Mouse (Mus musculus): ENCODE measurements around the gene Kirrel3. TPM values are rescaled to one million over a fixed set of nuclear protein-coding genes. Genes with fewer than 3 reads are reported as not detected.

The Kirrel3 gene
- total RNA-seq, 2 experiments from 2014 or later: 59.8 to 65.9 TPM

DNA sequence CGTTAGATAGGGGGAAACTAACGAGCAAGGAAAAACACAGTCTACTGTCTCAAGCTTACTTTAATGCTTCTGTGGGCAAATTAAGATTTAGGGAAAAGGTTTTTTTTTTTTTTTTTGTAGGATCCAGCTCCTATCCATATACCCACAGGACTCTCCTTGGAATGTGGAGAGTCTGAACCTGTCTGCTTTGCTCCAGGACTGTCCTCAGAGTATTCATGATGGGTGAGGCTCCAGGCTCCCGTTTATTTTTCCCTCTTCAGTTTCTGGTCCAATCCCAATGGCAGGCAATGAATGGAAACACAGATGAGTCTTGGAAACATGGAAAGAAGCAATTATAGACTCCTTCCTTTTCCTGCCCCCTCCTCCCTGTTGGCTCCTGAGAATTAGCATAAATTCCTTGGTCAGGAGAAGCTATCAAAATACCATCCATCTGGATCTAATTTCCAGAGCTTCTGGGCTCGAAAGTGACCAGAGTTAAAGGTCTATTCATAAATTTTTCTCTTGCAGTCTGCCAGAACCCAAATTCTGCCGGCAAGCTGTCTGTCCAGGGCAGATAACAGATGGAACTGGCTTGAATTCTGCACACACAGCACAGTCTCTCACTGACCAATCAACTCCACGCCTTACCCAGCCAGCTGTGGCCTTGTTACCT, 312.1 kb downstream of the Kirrel3 start:
- DNase-seq: no peak
- intact Hi-C loops (cut with DNase I): no loop called here

DNA sequence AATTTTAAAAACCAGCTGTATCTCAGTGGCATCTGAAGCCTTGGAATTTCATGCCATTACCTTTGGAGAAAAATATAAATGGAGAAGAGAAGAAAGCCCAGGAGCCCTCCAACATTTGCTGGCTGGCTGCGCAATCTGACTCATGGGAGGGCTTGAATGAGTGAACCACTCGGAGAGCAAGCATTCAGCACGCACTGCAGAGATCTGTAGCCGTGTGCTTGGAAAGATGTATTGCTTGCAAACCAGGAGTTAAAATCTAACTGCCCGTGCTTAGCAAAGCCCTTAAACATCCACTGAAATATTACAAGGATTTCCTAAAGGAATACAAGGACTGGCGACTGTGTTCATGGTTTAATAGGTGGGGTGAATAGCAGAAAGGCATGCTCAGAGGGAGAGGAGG, 316.0 kb downstream of the Kirrel3 start:
- intact Hi-C loops (cut with DNase I): no loop called here
- no peak for DNase-seq

DNA sequence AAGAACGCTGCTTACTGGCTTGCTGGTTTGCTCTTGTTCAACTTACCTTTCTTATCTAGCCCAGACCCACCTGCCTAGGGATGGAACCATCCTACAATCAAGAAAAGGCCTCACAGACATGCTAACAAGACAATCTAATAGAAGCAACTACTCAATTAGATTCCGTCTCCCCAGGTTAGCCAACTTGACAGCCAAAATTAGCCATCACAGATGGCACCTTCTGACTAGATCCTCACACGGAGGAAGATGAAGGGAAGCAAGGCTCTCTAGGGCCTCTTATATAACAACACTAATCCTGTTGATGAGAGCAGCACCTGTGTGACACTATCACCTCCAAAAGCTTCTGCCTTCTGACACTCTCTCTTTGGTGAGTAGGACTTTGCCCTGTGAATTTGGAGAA, 321.2 kb downstream of the Kirrel3 start:
- no peak for DNase-seq
- intact Hi-C loops (cut with DNase I): no loop called here

DNA sequence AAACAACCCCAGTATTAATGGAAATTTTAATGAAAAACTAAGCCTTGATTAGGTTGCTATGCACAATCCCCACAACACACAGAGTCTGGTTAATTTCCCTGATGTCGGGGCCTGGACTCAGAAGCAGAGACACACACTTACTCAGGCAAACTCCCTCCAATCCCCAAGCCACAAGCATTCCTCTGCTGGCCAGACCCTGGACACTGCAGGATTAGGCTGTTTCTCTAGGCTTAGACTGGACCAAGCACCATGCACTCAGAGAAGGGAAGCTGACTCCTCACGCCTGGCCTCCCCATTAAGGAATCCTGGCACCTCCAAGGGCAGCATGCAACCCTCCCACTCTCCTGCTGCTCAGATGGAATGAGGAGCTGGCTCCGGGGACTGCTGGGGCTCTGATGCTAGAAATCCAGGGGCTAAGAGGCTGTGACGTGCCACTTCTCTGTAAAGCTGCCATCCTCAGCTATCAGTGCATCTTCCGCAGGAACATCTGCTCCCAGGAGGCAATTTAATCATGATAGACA, 324.4 kb downstream of the Kirrel3 start:
- intact Hi-C loops (cut with DNase I): no loop called here
- DNase-seq: peak; percentile 8

DNA sequence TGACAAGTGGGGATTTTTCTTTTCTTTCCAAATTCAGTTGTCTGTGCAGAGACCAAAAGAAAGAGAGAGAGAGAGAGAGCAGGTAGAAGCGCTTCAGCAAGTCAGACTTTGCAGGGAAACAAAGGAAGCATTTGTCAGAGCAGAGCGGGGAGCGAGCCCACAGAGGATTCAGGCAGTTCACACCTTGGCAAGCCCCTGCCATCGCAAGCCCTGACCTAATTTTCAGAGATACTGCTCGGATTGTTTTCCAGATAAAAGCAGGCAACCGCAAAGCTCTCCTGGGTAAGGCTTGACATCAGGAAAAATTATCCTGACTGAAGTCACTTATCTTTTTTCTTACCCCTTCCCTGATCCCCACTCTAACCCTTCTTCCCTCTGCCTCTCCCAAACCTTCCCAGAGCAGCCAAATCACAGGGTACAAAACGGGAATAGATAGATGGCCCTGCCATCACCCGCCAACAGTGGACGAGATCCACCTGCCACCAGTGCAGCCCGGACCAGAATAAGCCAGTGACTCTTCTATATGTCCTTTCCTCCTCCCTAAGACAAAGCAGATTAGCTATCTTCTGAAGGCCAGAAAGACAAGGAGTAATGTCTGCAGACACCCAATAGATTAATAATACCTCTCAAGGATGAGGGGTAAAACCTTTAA, 332.8 kb downstream of the Kirrel3 start:
- intact Hi-C loops (cut with DNase I): no loop called here
- DNase-seq: no peak

DNA sequence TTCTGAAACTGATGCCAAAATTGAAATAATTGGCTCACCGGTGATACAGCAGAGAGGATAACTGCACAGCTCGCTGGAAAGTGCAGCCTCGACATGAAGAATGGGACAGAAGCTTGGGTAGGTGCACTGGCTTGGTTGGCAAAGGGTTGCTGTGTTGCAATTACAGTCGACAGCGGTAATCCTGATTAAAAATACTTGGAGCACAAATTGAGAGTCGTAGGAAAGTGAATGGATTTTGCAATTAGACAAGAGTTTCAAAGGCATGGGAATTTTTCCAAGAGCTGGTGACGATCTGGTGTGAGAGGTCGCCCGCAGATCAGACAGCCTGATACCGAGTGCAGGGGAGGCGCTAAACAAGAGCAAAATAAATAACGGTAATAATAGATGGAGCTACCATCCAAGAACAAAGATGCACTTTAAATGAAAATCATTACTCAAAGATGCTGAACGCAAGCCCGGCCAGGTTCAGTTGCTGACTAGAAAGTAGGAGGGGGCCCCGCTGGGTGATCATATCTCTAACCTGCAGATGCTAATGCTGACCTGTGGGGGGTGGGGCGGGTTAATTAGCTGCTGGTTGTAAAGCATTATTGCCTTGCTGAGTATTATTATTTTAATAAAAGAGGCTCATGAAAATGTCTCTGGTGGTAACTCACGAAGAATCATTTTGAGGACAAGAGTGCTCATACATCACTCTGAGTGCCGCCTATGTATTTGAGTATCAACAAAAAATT, 338.8 kb downstream of the Kirrel3 start:
- intact Hi-C loops (cut with DNase I): no loop called here
- DNase-seq: no peak

DNA sequence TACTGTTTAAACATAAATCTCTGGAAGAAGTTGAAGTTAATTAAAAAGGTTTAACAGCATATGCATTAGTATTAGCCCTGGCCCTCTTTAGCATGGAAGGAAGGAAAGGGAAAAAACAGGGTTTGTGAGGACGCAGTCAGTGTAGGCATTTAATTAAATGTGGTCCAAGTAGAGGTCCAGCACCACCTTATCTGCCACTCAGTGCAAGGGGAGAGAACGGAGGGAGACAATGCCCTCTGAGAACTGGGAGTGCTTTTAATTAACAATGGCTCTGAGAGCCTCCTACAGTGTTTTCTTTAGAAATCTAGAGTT, 339.4 kb downstream of the Kirrel3 start:
- DNase-seq: no peak
- intact Hi-C loops (cut with DNase I): no loop called here

DNA sequence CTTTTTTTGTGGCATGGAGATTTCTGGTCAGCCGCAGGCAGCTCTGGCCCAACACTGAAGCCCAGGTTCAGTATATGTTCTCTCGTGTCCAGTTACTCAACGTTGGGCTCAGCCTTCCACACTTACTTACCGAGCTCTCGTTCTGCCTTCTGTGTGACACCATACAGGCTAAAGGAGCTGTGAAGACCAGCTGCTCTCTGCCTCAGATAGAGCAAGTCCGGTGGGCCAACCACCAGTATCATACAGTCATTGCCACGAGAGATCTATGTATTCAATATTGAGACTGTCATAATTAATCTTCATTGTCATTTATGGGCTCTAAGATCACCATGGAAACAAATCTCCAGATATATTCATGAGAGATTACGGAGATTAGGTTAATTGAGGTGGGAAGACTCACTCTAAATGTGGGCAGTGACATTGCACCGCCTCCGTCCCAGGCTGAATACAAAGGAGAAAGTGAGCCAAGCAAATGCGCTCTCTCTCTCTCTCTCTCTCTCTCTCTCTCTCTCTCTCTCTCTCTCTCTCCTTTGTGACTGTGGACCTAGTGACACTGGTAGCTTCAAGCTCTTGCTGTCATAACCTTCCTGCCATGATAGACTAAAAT, 339.8 kb downstream of the Kirrel3 start:
- DNase-seq: no peak
- intact Hi-C loops (cut with DNase I): no loop called here

DNA sequence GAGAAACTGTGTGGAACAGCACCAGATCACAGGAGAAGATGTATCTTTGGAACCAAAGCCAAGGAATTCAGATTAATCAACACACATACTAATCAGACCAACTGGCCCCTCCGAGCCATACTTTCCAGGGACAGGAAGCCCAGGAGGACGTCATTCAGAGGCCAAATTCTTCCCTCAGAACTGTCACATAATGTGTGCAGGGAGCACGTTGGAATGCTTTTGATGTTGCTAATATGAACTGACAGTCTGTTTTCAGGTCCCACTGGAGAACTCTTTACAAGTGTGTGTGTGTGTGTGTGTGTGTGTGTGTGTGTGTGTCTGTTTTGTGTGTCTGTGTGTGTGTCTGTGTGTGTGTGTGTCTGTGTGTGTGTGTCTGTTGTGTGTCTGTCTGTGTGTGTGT, 345.0 kb downstream of the Kirrel3 start:
- DNase-seq: no peak
- intact Hi-C loops (cut with DNase I): no loop called here

DNA sequence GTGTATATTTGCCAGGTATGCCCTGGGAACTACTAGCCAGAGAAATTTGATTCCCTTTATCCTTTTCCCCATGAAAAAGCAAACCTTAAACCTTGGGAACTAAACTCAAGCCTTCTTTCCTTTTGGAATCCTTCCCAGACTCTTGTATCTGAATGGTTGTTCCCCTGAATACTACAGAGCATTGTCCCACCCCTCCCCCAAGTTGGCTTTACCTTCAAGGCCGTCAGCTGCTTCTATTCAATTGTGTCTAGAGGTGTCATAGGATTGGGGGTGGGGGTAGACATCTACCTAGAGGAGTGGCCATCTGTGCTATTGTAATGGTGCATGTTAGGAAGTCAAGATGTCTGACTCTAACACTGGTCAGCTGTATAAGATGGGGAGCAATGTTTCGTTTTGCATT, 351.1 kb downstream of the Kirrel3 start:
- intact Hi-C loops (cut with DNase I): no loop called here
- DNase-seq: peak; percentile 40

DNA sequence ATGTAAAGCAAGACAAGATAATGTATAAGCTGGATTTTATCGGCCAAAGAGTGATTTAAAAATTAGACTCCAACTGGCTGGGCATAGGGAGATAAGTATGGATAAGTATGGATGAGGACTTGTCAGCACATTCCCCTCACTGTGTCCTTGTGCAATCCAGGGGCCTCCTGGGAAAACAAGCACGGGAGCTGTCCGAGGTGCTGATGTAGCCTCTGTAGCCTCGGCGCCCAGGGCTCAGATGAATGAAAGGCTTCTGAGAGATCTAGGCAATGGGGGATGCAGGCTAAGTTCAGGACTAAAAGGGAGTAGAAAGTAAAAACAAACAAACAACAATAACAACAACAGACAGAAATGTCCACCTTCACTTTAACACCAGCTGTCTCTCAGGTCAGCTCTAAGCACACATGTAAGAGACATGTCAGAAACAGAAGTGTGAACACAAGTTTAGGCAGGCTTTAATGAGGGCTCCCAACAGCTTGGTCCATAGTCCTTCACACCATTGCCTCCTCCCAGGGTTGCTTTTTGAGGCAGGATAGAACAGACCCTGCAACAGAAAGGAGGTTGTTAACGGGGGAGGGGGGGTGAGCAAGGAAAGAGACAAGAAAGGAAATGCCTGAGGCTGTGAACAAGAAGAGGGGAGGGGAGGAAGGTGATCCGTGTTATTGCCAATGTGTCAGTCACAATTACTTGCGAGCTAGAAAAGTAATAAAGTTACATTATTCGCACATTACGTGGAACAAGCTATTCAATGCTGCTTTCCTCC, 352.2 kb downstream of the Kirrel3 start:
- intact Hi-C loops (cut with DNase I): no loop called here
- DNase-seq: no peak

DNA sequence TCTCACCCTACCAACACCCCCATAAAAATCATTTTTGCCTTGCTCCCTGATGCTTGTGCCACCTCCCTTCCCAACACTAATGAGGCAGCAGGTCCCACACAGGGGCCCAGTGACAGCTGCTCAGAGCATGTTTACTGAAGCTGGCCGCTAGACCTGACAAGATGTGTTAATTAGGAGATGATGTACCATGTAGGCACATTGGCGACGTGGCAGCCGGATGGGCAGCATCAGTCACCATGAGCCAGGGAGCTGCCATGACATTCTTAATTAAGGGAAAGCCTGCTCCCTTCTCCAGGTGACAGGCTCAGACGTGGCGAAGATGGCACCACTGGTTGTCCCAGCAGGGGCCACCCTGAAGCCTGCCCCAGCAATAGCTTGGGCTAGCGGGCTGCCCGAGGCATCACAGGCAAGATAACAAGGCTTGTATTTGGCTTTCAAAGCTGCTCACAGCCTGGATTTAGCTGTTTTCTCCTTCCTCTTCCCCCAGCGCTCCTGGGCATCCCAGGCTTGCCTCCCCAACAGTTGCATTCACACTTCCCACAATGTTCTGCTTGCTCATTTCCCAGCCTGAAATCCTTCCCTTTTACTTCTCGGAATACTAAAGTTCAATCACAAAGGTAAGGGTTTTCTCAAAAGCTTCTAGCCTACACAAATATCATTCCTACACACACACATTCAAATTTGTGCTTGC, 357.7 kb downstream of the Kirrel3 start:
- intact Hi-C loops (cut with DNase I): no loop called here

DNA sequence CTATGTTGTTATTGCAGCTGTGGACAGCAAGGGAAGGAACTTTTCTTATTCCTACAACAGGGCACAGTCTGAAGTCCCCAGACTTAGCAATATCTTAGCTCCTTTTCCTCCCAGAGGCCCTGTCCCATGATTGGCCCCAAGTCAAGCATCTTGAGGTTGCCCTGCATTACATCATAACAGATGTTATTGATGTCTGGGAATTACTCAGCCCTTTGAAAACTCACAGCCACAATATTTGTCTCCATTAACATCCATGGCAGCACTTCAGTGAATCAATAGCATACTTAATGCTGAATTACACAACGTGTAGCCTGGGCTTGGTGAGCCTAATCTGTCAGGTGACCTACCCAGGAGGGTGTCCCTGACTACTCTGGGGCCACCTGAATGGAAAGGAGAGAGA, 360.7 kb downstream of the Kirrel3 start:
- no peak for DNase-seq
- intact Hi-C loops (cut with DNase I): no loop called here

More for the DNA sequence above, 357.7 kb downstream of the Kirrel3 start:
- DNase-seq: peak; percentile 40

DNA sequence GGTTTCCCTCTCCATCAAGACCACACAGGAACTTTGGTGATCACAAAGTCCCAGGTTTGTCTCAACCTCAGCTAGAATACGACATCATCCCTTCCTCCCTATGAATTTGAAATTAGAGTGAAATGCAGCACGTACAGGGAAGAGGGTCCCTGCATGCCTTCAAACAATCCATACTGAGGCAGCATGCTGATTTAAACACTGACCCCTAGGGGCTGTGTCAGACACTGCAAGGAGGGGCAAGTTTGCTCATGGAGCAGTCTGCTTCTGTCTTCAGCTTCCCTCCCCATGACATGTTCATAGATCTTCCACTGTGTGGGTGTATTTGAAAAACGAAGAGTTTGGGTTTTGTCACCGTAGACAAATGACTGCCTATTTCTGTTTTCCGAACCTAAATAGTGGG, 362.0 kb downstream of the Kirrel3 start:
- intact Hi-C loops (cut with DNase I): no loop called here
- DNase-seq: no peak

DNA sequence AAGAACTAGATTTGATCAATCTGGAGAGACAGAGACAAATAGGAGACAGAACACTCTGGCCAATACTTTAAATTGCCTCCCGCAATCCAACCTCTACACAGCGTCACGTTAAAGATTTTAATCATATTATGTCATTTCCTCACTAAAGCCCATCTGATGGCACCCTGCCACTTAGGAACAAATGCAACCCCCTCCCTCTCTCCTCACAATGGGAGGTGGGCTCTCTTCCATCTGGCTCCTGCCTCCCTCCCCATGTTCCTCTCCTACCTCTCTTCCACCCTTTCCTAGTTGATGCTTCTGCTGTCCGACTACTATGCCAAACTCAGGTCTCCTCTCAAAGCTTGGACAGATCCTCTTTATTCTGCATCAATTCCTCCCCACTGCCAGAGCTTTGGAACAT, 365.4 kb downstream of the Kirrel3 start:
- peak; percentile 66 for DNase-seq
- intact Hi-C loops (cut with DNase I): no loop called here

DNA sequence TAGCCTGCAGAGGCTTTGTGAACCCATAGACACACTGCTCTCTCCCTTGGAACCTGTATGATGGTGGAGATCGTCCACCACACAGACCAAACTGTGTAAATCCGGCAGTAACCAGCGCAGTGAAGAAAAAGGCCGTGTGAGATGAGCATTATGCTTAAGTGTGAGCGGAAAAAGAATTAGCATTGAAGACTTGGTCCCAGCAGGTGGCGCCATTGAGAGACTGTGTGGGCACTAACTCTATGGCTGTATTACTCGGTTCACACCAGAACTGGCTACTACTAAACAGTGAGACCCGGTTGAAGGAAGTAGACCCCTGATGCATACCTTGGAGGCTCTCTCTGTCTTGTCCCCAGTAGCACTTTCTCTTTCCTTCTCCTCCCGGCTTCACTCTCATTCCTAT, 371.9 kb downstream of the Kirrel3 start:
- no peak for DNase-seq
- intact Hi-C loops (cut with DNase I): no loop called here

DNA sequence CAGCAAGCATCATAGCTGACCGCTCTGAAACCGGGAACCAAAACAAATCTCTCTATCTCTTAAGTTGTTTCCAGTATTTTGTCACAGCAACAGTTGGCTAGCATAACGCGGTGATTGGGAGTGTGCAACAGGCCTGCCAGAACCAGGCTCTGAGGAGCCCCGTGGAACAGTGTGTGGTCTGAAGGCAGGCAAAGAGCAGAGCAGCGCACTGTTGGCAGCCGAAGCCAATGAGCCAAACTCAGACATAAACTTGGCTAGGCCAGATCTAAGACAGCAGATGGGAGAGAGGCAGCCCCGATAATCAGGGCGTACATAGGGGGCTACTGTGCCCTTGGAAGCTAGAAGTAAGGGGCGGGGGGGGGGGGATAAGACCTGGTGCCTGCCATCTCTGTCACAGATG, 372.4 kb downstream of the Kirrel3 start:
- intact Hi-C loops (cut with DNase I): no loop called here
- peak; percentile 63 for DNase-seq

DNA sequence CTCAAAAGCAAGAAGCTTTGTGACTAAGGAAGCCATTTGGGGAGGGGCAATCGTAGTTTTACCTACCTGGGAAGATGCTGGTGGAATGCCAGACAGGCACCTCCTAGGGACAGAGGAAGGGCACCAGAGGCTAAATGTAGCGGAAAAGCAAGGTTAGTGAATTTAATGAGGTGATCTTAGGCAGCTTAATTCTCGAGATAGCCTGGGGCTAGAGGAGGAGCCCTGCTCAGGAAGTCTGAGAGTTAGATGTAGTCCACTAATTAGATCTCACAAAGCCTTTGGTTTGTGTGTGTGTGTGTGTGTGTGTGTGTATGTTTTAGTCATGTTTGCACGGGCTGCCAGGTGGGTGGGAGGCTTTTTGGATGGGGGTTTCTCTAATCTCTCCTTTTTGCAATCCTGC, 375.2 kb downstream of the Kirrel3 start:
- peak; percentile 19 for DNase-seq
- intact Hi-C loops (cut with DNase I): loop anchor here (10.0 kb wide), 1 partner anchor 366 kb away; no protein-coding TSS in a partner anchor

DNA sequence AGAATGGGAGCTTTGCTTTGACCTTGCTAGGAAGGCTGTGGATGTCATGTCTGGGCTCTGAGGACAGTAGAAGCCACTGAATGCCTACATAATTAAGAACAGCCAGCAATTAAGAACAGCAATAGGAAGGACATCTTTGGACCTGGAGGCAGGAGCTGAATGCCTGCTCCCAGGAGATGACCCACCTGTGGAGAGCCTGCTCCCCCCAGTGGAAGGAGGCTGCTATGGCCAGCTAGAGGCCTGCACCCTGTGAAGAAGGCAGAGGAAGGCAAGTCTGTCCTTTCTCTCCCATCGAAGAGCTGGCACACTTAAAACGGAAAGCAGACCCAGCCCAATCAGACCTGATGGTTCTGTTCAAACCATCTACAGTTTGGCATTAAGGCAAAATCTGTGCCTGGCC, 376.1 kb downstream of the Kirrel3 start:
- intact Hi-C loops (cut with DNase I): loop anchor here (10.0 kb wide), 1 partner anchor 367 kb away; no protein-coding TSS in a partner anchor
- peak; percentile 41 for DNase-seq

DNA sequence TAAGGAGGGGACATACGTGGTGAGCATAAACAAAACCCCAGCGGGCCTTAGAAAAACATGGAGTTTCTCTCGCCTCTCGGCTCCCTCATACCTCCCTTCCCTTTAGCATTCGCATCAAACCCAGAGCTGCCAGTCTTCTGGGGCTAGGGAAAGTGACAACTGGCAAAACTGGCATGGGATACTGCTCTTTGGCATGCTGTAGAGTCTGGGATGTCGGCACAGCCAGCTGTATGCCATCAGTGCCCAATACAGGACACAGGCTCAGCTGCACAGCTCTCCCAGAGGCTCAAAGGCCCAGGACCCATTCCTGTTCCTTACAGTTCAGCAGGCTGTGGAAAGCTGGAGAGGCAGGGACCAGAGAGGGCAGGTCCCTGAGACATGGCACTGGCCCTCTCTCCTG, 379.9 kb downstream of the Kirrel3 start:
- intact Hi-C loops (cut with DNase I): loop anchor here (10.0 kb wide), 1 partner anchor 371 kb away; no protein-coding TSS in a partner anchor
- DNase-seq: peak; percentile 64

Measured in left cerebral cortex, postnatal 4 days (tissue).